Mouse (Mus musculus): ENCODE data around the gene Crnkl1. TPM values are rescaled to one million over a fixed set of nuclear protein-coding genes. Genes with fewer than 3 reads are reported as not detected.

Crnkl1 gene
- total RNA-seq (2014; fragmentation: Nextera tagmentation) (24.8 and 27.2 TPM in 2 replicates), total RNA-seq (2017) (62.3 and 69.9 TPM in 2 replicates)

DNA sequence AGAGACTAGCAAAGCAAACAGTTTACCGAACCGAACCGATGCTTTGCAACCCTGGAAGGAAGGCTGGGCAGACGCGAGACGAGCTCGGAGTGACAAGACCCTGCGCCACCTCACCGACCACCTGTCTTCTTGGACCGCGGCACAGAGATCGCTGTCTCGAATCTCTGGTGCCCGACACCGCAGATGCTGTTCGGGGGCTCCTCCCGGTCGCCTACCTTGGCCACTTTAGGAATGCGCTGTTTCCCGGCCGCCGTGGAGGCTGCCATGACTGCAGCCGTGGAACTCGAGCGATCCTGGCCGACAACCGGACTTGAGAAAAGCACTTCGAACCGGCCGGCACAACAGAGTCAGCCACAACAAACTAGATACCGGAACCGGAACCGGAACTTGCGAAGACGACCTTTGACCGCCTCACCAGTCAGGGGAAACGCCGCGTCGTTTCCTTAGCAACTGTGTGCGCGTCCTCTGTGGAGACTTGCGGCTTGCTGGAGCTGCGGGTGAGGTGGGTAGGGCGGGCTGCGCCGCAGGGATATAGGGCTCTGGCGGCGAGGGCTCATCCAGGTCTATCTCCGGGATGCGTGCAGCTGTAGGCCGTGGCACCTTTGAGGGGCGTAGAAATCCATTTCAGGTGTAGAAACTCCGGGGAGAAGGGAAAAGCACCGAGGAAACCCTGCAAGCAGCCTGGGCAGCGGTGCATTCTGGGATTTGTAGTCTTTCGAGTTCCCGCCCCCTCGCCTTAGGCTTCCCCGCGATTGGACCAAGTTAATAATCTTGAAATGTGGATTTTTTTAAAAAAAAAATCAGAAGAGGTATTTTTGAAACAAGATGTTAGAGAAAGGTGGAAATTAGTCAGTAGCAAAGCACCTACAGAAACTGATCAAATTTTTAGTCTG lies at the start of gene Crnkl1, which contains the start of gene Cfap61:
Gene Crnkl1 (minus strand): TSS at position 676 of the 893 bp plus-strand sequence.
Gene Cfap61 (plus strand): TSS at position 446 of the 893 bp plus-strand sequence.
- ATAC-seq (replicated peaks; ENCODE audit: poor library complexity, severe bottlenecking) = peak; percentile 97

DNA sequence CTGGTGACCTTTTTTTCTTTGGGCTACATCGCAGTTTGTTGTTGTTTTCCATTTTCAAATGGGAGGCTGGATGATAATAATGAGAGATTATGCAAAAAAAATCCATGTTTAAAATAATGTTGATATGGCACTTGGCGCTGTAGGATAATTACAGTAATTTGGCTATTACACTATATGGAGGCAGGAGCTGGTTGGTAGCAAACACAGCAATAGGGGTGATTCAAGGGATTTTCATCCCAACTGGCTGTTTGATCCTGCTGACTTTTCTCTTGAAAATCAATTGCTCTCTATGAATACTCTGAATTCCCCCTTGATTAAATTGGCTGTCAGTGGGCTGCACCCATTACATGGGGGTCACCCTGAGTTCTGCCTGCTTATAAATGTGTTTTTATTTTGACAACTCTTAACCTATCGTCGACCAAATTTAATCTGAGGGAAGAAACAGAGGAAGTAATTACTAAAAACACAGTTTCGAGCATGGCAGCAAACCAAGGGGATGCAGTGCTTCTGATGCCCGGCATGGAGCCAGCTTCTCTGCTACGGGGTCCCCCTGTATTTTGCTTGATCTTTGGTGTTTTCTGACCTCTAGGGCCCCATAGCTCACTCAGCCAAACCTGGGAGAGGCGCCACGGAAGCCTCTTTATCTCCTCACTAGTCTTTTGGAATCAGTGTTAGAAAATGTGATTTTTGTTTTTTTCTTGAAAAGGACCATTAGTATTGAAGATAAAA lies 47.7 kb upstream of the Crnkl1 start:
- ATAC-seq (replicated peaks; ENCODE audit: poor library complexity, severe bottlenecking) = no peak

GRCm38 (mm10) chr2:145981699-145982112 lies 46.9 kb upstream of the Crnkl1 start:
- no peak for ATAC-seq (replicated peaks; ENCODE audit: poor library complexity, severe bottlenecking)

GRCm38 (mm10) chr2:145980881-145981280 lies 46.1 kb upstream of the Crnkl1 start:
- ATAC-seq (replicated peaks; ENCODE audit: poor library complexity, severe bottlenecking) = no peak

- no peak for ATAC-seq (replicated peaks; ENCODE audit: poor library complexity, severe bottlenecking)
Measured at GRCm38 (mm10) chr2:145979616-145980015, 44.8 kb upstream of the Crnkl1 start.

DNA sequence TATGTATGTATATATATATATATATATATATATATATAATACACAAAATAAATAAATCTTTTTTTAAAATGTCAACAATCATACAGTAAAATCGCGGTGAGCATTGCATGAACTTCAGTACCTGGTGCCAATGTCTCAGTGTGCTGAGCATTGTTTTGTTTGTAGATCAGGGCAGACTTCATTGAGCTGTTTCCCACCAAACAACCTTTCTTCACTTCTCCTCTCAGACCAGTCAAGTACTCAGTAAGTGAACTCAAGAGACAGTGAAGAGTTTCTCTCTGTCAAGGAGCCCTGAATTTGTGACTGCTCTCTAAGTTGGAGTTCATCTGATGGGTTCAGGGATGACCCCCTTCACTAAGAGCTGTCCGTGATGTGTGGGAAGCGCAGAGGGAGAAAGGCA lies 37.8 kb upstream of the Crnkl1 start:
- no peak for ATAC-seq (replicated peaks; ENCODE audit: poor library complexity, severe bottlenecking)

DNA sequence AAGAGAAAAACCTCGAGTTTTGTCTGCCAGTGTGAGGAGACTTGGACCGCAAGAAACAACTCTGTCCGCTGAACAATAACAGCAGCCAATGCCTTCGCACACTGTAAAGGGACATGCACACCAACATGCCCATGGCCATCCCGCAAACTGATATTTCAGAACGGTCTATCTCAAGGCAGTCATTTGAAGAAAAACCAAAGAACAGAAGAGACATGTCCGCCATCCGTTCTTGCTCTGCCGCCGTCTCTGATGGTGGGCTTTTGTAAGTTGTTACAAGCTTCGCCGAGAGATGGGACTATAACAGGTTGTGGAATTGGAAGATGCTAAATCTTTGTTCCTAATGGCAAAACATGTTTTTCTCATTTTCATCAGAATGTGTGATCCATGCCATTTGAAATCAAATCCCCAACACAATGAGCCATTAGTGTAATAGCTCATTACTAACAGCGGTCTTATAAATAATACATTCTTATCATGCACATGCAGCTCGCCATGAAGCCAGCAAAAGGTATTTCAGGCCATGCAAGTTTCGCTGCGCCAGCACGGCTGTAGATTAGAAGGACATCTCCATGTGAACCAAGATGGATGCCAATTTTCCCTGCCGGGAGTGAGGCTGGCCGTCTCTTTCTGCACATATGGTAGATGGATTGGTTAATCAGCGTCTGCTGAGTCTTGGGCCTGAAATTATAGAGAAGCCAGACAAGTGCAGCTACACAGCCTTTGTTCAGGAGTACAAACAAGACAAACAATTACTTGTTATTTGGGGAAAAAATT lies 36.6 kb upstream of the Crnkl1 start:
- no peak for ATAC-seq (replicated peaks; ENCODE audit: poor library complexity, severe bottlenecking)

DNA sequence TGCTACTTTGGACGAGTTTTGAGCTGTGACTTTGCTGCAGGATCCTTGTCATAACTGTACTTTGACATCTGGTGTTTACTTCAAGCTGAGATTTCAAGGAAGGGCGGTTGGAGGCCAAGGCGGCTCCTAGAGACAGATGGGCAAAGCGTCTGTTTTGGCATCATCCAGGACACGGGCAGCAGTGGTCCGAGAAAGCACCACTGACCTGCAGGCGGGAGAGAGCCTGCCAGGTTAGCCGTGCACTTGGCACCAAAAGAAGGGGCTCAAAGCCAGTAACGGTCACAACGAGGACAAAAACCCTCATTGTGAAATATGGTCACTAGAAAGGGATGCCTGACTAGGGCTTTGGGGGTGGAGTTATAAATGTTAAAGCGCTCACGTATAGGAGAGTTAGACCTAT lies 35.9 kb upstream of the Crnkl1 start:
- no peak for ATAC-seq (replicated peaks; ENCODE audit: poor library complexity, severe bottlenecking)

GRCm38 (mm10) chr2:145961861-145962260 lies 27.0 kb upstream of the Crnkl1 start:
- ATAC-seq (replicated peaks; ENCODE audit: poor library complexity, severe bottlenecking) = no peak

GRCm38 (mm10) chr2:145958551-145958950 lies 23.7 kb upstream of the Crnkl1 start:
- no peak for ATAC-seq (replicated peaks; ENCODE audit: poor library complexity, severe bottlenecking)

- ATAC-seq (replicated peaks; ENCODE audit: poor library complexity, severe bottlenecking) = no peak
Measured at GRCm38 (mm10) chr2:145958097-145958496, 23.3 kb upstream of the Crnkl1 start.

GRCm38 (mm10) chr2:145957450-145957849 lies 22.6 kb upstream of the Crnkl1 start:
- peak; percentile 35; the same call in 1 of the 2 replicates for ATAC-seq (replicated peaks; ENCODE audit: poor library complexity, severe bottlenecking)

DNA sequence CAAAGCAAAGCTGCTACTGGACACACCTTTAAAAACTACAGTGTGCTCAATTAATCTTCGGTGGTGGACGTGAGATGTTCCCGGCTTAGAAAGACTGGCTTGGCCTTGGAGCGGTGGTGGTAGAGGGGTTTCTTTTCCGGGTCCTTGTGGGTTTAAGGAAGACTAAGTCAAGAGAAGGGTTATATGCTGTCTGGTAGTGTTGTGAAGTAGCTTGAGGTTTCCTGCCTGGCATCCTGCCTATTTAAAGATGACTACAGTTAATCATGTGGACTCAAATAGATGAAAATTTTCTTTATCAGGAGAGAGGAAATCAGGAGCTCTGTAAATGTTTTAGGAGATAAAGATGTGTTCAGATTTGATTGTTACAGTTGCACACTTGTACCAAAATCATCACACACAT lies 21.5 kb upstream of the Crnkl1 start:
- ATAC-seq (replicated peaks; ENCODE audit: poor library complexity, severe bottlenecking) = peak; percentile 36

GRCm38 (mm10) chr2:145955844-145956243 lies 21.0 kb upstream of the Crnkl1 start:
- peak; percentile 23 for ATAC-seq (replicated peaks; ENCODE audit: poor library complexity, severe bottlenecking)

GRCm38 (mm10) chr2:145952726-145953125 lies 17.9 kb upstream of the Crnkl1 start:
- peak; percentile 79 for ATAC-seq (replicated peaks; ENCODE audit: poor library complexity, severe bottlenecking)

- no peak for ATAC-seq (replicated peaks; ENCODE audit: poor library complexity, severe bottlenecking)
Measured at GRCm38 (mm10) chr2:145950239-145950638, 15.4 kb upstream of the Crnkl1 start.

DNA sequence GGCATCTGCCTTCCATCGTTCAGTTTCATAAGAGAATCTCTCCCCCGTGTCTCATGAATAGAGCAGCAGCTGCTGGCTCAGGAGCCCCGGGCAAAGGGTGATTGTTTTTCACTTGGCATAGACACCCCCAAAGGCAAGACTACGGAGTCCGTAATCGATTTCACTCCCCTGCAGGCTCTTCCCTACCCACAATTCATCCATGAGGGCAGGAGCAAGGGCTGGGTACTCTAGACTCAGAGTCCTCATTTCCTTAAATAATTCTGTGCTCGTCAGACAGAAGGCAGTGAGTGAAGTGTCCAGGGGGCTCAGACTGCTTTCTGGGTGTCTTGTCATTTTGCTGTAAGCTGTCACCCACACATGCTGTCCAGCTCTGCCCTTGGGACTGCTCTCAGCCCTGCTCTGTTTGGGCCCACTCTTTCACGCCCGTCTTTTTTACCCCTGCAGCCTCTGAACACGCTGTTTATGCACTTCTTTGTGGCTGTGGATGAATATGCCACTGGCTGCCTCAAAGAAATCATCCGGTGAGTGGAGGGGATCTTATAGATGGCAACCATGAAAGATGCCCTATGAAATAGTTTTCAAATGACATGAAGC lies 14.8 kb upstream of the Crnkl1 start:
- no peak for ATAC-seq (replicated peaks; ENCODE audit: poor library complexity, severe bottlenecking)

DNA sequence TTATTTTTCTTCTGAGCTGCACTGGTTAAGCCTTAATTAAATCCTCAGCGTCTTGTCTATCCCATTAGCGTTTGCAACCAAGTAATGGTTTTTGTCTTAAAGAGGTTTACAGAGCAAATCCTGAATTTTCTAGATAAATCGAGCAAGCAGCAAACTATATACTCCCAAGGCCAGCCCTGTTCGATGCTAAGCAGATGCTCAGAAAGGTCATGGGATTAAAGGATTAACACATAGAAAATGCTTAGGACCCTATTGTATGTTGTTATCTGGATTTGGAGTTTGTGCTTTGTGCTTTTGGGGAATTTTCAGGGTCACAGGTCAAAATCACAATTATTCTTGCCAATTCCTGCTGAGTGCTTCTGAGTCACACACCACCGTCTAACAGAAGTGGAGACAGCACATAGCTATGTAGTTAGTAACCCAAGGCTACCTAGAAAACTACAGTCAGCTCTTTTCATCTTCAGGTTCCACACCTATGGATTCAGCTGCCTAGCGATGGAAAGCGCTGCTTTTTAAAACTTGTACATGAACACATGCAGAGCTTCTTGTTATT lies 13.7 kb upstream of the Crnkl1 start:
- ATAC-seq (replicated peaks; ENCODE audit: poor library complexity, severe bottlenecking) = no peak

- no peak for ATAC-seq (replicated peaks; ENCODE audit: poor library complexity, severe bottlenecking)
Measured at GRCm38 (mm10) chr2:145944286-145944685, 9.5 kb upstream of the Crnkl1 start.

DNA sequence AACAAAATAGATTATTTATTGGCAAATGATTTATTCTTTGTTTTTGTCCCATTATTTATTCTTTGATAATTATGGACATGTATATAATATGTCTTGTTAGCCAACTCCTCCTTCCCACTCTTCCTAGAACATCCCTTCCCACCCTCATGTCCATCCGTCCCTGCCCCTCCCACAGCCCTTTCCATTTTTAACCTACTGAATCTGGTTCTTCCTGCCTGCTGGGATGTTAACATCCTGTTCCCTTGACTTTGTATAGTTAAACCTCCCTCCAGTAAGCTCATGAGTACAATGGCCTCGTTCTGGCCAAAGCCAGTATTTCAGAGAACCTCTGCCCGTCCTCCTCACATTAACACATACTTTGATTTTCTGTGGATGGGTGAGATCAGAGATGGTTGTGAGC lies 6.6 kb upstream of the Crnkl1 start:
- ATAC-seq (replicated peaks; ENCODE audit: poor library complexity, severe bottlenecking) = no peak
